Mouse (Mus musculus) cortical plate, adult 2 months (tissue): ENCODE results near the gene Chst2.

Experiments
- CTCF ChIP-seq: fragments of 200-500 bp; IDR thresholded peaks from 2 replicates; pipeline ENCODE4 v1.5.1; 2011; ENCODE audit warnings: mild to moderate bottlenecking, control low read depth, low read length; ENCODE audit not compliant: insufficient read depth; ENCODE audit errors: extremely low read depth
- POLR2A ChIP-seq: fragments of 200-500 bp; IDR thresholded peaks from 2 replicates; pipeline ENCODE4 v1.6.1; 2011; ENCODE audit warnings: mild to moderate bottlenecking, low read length, control low read depth; ENCODE audit not compliant: insufficient read depth; ENCODE audit errors: extremely low read depth

DNA sequence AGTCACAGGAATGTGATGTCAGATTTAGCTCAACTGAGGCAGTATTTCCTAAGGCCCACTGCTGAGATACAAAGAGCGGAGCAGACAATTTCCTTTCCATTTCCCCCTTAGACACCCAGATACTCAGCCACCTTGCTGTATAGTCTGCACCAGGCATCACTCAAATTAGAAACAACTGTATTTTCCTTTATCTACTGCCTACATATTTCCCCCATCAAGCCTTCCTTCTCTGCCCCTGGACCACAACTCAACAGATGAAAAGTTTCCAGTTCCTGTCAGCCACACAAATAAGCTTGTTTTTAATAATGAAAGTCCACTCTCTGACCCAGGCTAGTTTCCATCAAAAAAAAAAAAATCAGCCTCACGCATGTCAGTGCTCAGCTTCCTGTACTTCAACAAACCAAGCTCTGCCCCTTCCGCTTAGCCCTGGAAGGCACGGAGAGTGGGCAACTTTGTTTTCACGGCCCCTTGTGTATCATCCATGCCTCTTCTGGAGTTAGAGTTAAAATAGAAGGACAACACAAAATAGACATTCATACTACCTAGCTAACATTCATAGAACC, 52.6 kb downstream of the Chst2 start:
- TF ChIP-seq POLR2A: no peak
- no peak for TF ChIP-seq CTCF
